Mouse (Mus musculus) adrenal gland, postnatal 14 days (tissue): ENCODE measurements at regions not wholly inside any gene's neighbourhood (a gene's known extent, or its start where the extent isn't known, plus 50 kb on each side); places are given as distances from the start of the nearest gene placed in this dataset.

Experiments used
- DNase-seq: peaks from one replicate; pipeline ENCODE4 v3.0.0; 2021; ENCODE audit warnings: mixed read lengths

- DNase-seq = no peak
Observed at GRCm38 (mm10) chr5:62997464-62997863, 183.8 kb downstream of the Dthd1 start.

GRCm38 (mm10) chr5:63034446-63034845 is 220.8 kb downstream of the Dthd1 start:
- DNase-seq = no peak

- no peak for DNase-seq
Observed at GRCm38 (mm10) chr5:63045751-63046150, 232.1 kb downstream of the Dthd1 start.

DNA sequence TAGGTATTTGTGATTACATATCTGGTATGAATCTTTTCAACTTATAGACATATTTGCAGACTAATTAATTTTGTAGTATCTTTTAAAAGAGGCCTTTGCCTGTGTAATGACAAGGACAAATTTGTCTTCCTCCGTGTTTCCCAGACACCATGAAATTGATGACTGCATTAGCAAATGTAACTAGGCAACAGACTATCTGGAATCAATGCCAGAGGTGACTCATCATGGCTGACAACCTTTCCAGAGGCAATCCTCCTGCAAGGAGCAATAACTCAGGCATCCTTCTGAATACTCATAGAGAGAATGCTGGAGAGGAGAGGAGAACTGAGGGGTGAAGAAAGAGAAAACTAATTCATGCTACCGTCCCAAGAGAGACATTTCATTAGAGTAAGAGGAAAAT is 249.7 kb downstream of the Dthd1 start:
- DNase-seq = peak; percentile 3

GRCm38 (mm10) chr5:63066872-63067271 is 253.2 kb downstream of the Dthd1 start:
- no peak for DNase-seq

DNA sequence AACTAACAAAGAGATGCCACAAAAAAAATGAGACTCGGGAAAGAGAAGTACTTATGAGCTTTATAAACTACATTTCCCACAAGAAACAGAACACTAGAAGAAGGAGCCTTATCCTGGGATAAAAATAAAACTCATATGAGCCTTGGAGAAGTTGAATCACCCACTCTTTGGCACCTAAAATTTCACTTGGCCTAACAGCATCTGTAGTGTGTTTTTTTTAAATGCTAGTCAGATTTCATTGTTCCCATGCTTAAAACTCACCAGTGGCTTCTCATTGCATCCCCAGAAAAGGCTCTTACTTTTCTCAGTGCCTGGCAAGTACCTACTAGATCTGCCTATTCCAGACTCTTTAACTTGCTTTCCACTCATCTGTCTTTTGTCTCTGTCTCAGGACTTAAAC is 284.5 kb downstream of the Dthd1 start:
- no peak for DNase-seq

DNA sequence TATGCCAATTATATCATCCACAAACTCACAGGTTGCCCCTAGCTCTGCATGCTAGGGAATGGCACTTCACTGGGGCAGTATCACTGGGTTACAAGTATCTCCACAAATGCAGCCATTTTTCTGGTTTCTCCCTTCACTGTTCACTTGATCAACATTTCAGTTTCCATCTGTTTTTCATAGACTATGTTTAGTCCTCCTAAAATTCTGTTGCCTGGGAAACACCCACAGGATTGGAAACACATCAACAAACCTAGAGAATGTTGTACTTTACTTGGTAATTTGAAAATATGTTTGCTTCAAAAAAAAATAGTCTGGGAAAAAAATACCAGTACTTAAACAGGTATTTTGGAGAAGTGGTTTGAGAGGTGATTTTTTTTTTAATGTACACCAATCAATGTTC is 318.9 kb downstream of the Dthd1 start:
- no peak for DNase-seq

DNA sequence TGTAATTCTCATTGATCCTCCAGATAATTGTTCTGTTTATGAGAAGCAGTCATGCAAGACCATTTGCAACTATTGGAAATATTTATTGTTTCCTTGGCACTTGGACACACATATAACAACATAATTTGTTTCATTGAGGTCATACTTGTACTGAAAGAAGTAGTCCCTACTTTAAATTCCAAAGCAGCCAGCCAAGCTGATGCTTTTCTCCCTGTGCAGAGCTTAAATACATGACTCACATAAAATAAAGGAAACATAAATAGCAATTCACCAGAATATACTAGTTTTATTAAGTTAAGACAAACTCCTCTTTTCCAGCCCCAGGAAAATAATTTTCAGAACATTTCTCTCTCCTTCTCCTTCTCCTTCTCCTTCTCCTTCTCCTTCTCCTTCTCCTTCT is 324.3 kb downstream of the Dthd1 start:
- DNase-seq = no peak

GRCm38 (mm10) chr5:63169687-63170086 is 356.1 kb downstream of the Dthd1 start:
- no peak for DNase-seq

GRCm38 (mm10) chr5:63170493-63170892 is 356.9 kb downstream of the Dthd1 start:
- DNase-seq = no peak

DNA sequence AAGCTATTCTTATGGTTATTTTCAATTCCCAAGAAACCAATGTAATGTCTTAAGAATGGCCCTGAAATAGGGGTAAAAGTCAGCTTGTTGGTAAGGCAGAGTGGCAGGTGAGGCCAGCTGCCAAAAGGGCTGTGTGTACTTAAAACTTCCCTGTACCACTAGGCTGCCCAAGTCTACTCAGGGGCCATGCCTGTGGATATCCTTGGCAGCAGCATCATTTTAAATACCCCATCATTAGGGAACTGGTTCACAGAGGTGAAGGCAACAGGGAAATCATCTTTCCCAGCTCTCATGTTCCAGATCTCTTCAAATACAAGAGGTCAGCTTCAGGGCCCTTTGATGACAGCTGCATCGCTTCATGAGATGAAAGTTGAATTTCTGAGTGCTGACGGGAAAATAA is 399.8 kb downstream of the Dthd1 start:
- no peak for DNase-seq

- no peak for DNase-seq
Observed at GRCm38 (mm10) chr5:63219467-63219866, 405.8 kb downstream of the Dthd1 start.

DNA sequence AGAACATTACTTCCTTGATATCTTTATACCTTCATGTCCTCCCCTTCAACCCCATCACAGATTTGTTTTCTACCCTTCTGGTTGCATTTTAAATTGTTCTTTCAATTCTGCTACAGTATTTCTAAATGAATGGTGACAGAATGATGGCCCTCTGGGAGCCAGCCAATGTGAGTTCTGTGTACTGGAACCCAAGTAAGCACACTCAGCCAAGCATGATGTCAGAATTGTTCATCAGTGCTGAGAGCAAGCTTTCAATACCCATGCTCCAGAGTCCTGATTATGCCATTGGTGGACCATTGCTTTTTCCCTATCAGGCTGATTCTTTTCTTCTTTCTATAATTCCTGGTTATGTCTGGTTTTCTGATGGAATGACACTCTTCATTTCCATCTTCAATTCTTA is 386.3 kb upstream of the Nwd2 start:
- DNase-seq = no peak
